Mouse (Mus musculus) forebrain, embryonic 11.5 days (tissue): ENCODE measurements at regions not wholly inside any gene's neighbourhood (a gene's known extent, or its start where the extent isn't known, plus 50 kb on each side); places are given as distances from the start of the nearest gene placed in this dataset.

ENCODE experiments used
- ATAC-seq: fragments of 200-750 bp; cut with Nextera tagmentation; replicated peaks from 2 replicates; pipeline ENCODE4 v1.8.0; 2017; ENCODE audit warnings: moderate TSS enrichment; ENCODE audit not compliant: low FRiP score
- DNase-seq: peaks from one replicate; pipeline ENCODE4 v3.0.0-alpha.2; 2017; ENCODE audit warnings: low spot score
- H3K27ac ChIP-seq: fragments of 300-500 bp; sonication (generic); 2 replicates; pipeline ENCODE4 v1.5.1; 2014; ENCODE audit warnings: low read depth, low read length
- H3K27me3 ChIP-seq: fragments of 300-500 bp; sonication (generic); 2 replicates; pipeline ENCODE4 v1.6.1; 2014; ENCODE audit warnings: mild to moderate bottlenecking, low read length, mixed read lengths; ENCODE audit not compliant: control insufficient read depth, insufficient read depth
- H3K36me3 ChIP-seq: fragments of 300-500 bp; sonication (generic); 2 replicates; pipeline ENCODE4 v1.6.1; 2014; ENCODE audit warnings: mild to moderate bottlenecking, low read length, moderate library complexity, mixed read lengths; ENCODE audit not compliant: control insufficient read depth, insufficient read depth
- H3K4me1 ChIP-seq: fragments of 300-500 bp; sonication (generic); replicated peaks from 2 replicates; pipeline ENCODE4 v1.6.1; 2014; ENCODE audit warnings: low read length, mixed read lengths; ENCODE audit not compliant: control insufficient read depth, insufficient read depth
- H3K4me2 ChIP-seq: fragments of 300-500 bp; sonication (generic); 2 replicates; pipeline ENCODE4 v1.6.1; 2014; ENCODE audit warnings: low read depth, mild to moderate bottlenecking, low read length, moderate library complexity, mixed read lengths; ENCODE audit not compliant: severe bottlenecking
- H3K4me3 ChIP-seq: fragments of 300-500 bp; sonication (generic); 2 replicates; pipeline ENCODE4 v1.5.1; 2014; ENCODE audit warnings: low read depth, low read length
- H3K9ac ChIP-seq: fragments of 300-500 bp; sonication (generic); 2 replicates; pipeline ENCODE4 v1.6.1; 2014; ENCODE audit warnings: low read length
- H3K9me3 ChIP-seq: fragments of 300-500 bp; sonication (generic); 2 replicates; pipeline ENCODE4 v1.6.1; 2016; ENCODE audit warnings: low read length, mixed read lengths; ENCODE audit not compliant: control insufficient read depth
- WGBS: fragments of 180-500 bp; shearing (Covaris S2); extraction: QIAGEN DNeasy Blood & Tissue Kit; methylation state at CpG from one replicate; pipeline ENCODE4 v1.1.7; 2014; 5-methylcytosine and 5-hydroxymethylcytosine counted together

GRCm38 (mm10) chr14:72187329-72187984 lies 304.2 kb downstream of the Gm9195 start:
- 40% methylated on average over 5 of the region's 5 CpGs for WGBS
- no peaks in the 10 kb centered on the region for H3K27me3 ChIP-seq
- no peak overlapping the region for H3K4me3 ChIP-seq
- DNase-seq (peak; percentile 63), ATAC-seq (no peak)
- no peak overlapping the region for H3K4me2 ChIP-seq
- no peaks in the 10 kb centered on the region for H3K36me3 ChIP-seq
- H3K27ac ChIP-seq: no peak overlapping the region
- no peaks in the 10 kb centered on the region for H3K9me3 ChIP-seq
- no peak overlapping the region for H3K9ac ChIP-seq
- no peaks in the 10 kb centered on the region for H3K4me1 ChIP-seq

GRCm38 (mm10) chr14:72175751-72176150 lies 315.9 kb downstream of the Gm9195 start:
- WGBS: 98% methylated on average over 1 of the region's 1 CpGs
- DNase-seq (no peak), ATAC-seq (no peak)
- no peaks in the 10 kb centered on the region for H3K27me3 ChIP-seq
- H3K4me1 ChIP-seq: no peaks in the 10 kb centered on the region
- H3K9me3 ChIP-seq: no peaks in the 10 kb centered on the region
- H3K4me3 ChIP-seq: no peak overlapping the region
- H3K9ac ChIP-seq: no peak overlapping the region
- no peaks in the 10 kb centered on the region for H3K36me3 ChIP-seq
- H3K27ac ChIP-seq: no peak overlapping the region
- no peak overlapping the region for H3K4me2 ChIP-seq

- DNase-seq: no peak
- WGBS: 85% methylated on average over 20 of the region's 20 CpGs
- no peak for ATAC-seq
- no peaks in the 10 kb centered on the region for H3K4me1 ChIP-seq
- H3K27ac ChIP-seq: no peak overlapping the region
- no peak overlapping the region for H3K4me3 ChIP-seq
- no peaks in the 10 kb centered on the region for H3K27me3 ChIP-seq
- no peaks in the 10 kb centered on the region for H3K36me3 ChIP-seq
- no peaks in the 10 kb centered on the region for H3K9me3 ChIP-seq
- no peak overlapping the region for H3K4me2 ChIP-seq
- no peak overlapping the region for H3K9ac ChIP-seq
These were observed 318.9 kb downstream of the Gm9195 start for GRCm38 (mm10) chr14:72172549-72173405.

- Histone ChIP-seq H3K9ac (no peak overlapping the region), H3K9me3 (no peaks in the 10 kb centered on the region), H3K4me3 (no peak overlapping the region), H3K27ac (no peak overlapping the region), H3K27me3 (no peaks in the 10 kb centered on the region), H3K4me2 (no peak overlapping the region), H3K4me1 (0 out of 2 replicates have a peak, but pooled peaks cover 2% of the 10 kb centered on the region), H3K36me3 (no peaks in the 10 kb centered on the region)
- no peak for ATAC-seq
- WGBS: 75% methylated on average over 3 of the region's 3 CpGs
- no peak for DNase-seq
These were observed 319.9 kb downstream of the Gm9195 start for GRCm38 (mm10) chr14:72171777-72172176.

- Histone ChIP-seq H3K27ac (no peak overlapping the region; the same call in 1 of the 2 replicates), H3K4me1 (0 out of 2 replicates have a peak, but pooled peaks cover 2% of the 10 kb centered on the region), H3K27me3 (no peaks in the 10 kb centered on the region), H3K4me2 (no peak overlapping the region), H3K4me3 (no peak overlapping the region), H3K36me3 (no peaks in the 10 kb centered on the region), H3K9ac (no peak overlapping the region), H3K9me3 (no peaks in the 10 kb centered on the region)
- 47% methylated on average over 13 of the region's 13 CpGs for WGBS
- peak; percentile 42 for ATAC-seq
- no peak for DNase-seq
These were observed 332.9 kb downstream of the Gm9195 start for GRCm38 (mm10) chr14:72158537-72159323.

- 0 out of 2 replicates have a peak, but pooled peaks cover 2% of the 10 kb centered on the region for H3K4me1 ChIP-seq
- H3K9me3 ChIP-seq: no peaks in the 10 kb centered on the region
- no peak overlapping the region for H3K4me3 ChIP-seq
- no peak overlapping the region for H3K4me2 ChIP-seq
- no peaks in the 10 kb centered on the region for H3K36me3 ChIP-seq
- H3K9ac ChIP-seq: no peak overlapping the region
- DNase-seq: no peak
- H3K27me3 ChIP-seq: no peaks in the 10 kb centered on the region
- no peak overlapping the region for H3K27ac ChIP-seq
- WGBS: 35% methylated on average over 11 of the region's 11 CpGs
- no peak for ATAC-seq
These were observed 336.3 kb downstream of the Gm9195 start for GRCm38 (mm10) chr14:72155197-72155907.

GRCm38 (mm10) chr14:72151676-72152075 lies 340.0 kb downstream of the Gm9195 start:
- Histone ChIP-seq H3K4me1 (no peaks in the 10 kb centered on the region), H3K9me3 (no peaks in the 10 kb centered on the region), H3K27ac (no peak overlapping the region), H3K27me3 (no peaks in the 10 kb centered on the region), H3K36me3 (no peaks in the 10 kb centered on the region), H3K4me2 (no peak overlapping the region), H3K9ac (no peak overlapping the region), H3K4me3 (no peak overlapping the region)
- no peak for ATAC-seq
- WGBS: 78% methylated on average over 4 of the region's 4 CpGs
- DNase-seq: no peak

- Histone ChIP-seq H3K4me1 (peaks cover 2% of the 10 kb centered on the region; the same call in 1 of the 2 replicates), H3K9ac (no peak overlapping the region), H3K4me2 (no peak overlapping the region), H3K36me3 (no peaks in the 10 kb centered on the region), H3K27me3 (no peaks in the 10 kb centered on the region), H3K27ac (no peak overlapping the region), H3K4me3 (no peak overlapping the region), H3K9me3 (no peaks in the 10 kb centered on the region)
- 19% methylated on average over 4 of the region's 4 CpGs for WGBS
- ATAC-seq (peak; percentile 31; the same call in 1 of the 2 replicates), DNase-seq (peak; percentile 67)
These were observed 342.2 kb downstream of the Gm9195 start for GRCm38 (mm10) chr14:72149463-72149862.
